In the genomic region with DNA sequence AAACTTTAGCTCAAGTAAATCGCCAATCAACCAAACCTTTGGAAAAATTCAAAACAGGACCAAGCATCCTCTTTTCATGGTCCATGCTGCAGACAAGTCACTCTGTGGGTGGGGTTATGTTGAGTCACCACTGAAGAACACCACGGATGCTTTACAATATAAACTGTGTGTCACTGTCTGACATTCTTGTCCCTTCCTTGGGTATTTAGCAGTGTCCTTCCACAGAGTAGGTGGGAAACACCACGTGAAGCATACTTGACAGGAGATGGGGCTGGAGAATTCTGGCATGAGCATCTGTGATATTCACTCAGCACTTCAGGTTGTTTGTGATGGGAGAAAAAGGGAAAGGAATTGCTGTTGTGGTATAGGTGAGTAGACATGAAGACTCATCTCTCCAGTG, we compare ENCODE assay signal across 27 mouse cellular contexts.
DNase-seq lines count a peak whose midpoint lies in the region; ATAC-seq lines count a peak whose summit lies in the region.
"Had no signal": no experiment of that assay in that cellular context is flagged by ENCODE, and none has a peak within 500 bp of the region (broad histone marks: within the 10 kb centered on the region; RNA-seq: fewer than 3 reads in every experiment).

No protein-coding gene starts in this region.

- no peak for ATAC-seq in kidney, embryonic 16.5 days (ENCODE audit: low FRiP score, low TSS enrichment)
- ATAC-seq: activated CD4-positive, CD25-positive, alpha-beta regulatory T cell, adult 4 months; CD4-positive, CD25-positive, alpha-beta regulatory T cell, adult 4 months; forebrain, embryonic 14.5 days; forebrain, embryonic 16.5 days; Patski had no signal

- DNase-seq in heart, adult 11 months, result peak; percentile 51
- DNase-seq in heart, postnatal 14 days, result no peak
- no peak for DNase-seq in kidney, adult 8-10 months
- DNase-seq in 3T3-L1 (ENCODE audit: low read depth, low spot score), result peak; percentile 39
- DNase-seq in cerebellum, postnatal 25 days, result no peak
- DNase-seq: adrenal gland, adult 8-10 months; adrenal gland, postnatal 14 days; adrenal gland, postnatal 36 days; cerebellum, adult 11-12 months; cerebellum, adult 2 months; cerebellum, adult 9-10 months; cerebellum, postnatal 10 days; cerebellum, postnatal 36 days; embryo, embryonic 11 days had no signal

- intact Hi-C loops in heart, postnatal 14 days (cut with DNase I), result no loop called here

- no peaks in the 10 kb centered on the region for H3K9me3 ChIP-seq in kidney, embryonic 16.5 days (ENCODE audit: low read length)
- H3K9me3 ChIP-seq: embryonic facial prominence, embryonic 13.5 days; embryonic facial prominence, embryonic 15.5 days; forebrain, embryonic 10.5 days; forebrain, embryonic 12.5 days; G1E had no signal

- WGBS in kidney, embryonic 16.5 days, result 83% methylated on average over 3 of the region's 3 CpGs

- peak overlapping the region; percentile 74 for H3K27ac ChIP-seq in kidney, embryonic 16.5 days (ENCODE audit: low read length)
- H3K27ac ChIP-seq: embryonic facial prominence, embryonic 13.5 days; embryonic facial prominence, embryonic 15.5 days; forebrain, embryonic 10.5 days; forebrain, embryonic 12.5 days had no signal

- H3K9ac ChIP-seq in kidney, embryonic 16.5 days (replicated peaks; ENCODE audit: low read length), result no peak overlapping the region
- H3K9ac ChIP-seq: embryonic facial prominence, embryonic 13.5 days; embryonic facial prominence, embryonic 15.5 days; forebrain, embryonic 12.5 days had no signal

- peaks cover 21% of the 10 kb centered on the region; the same call in 1 of the 2 replicates for H3K4me1 ChIP-seq in kidney, embryonic 16.5 days (ENCODE audit: insufficient read depth, low read length)
- H3K4me1 ChIP-seq: forebrain, embryonic 10.5 days; forebrain, embryonic 12.5 days had no signal

- peak overlapping the region; percentile 30; the same call in 1 of the 2 replicates for H3K4me2 ChIP-seq in kidney, embryonic 16.5 days (replicated peaks; ENCODE audit: low read depth, low read length)
- H3K4me2 ChIP-seq: embryonic facial prominence, embryonic 13.5 days; embryonic facial prominence, embryonic 15.5 days; forebrain, embryonic 12.5 days had no signal

- no peaks in the 10 kb centered on the region for H3K27me3 ChIP-seq in kidney, embryonic 16.5 days (ENCODE audit: insufficient read depth, low read length)
- H3K27me3 ChIP-seq: CH12.LX; embryonic facial prominence, embryonic 13.5 days; embryonic facial prominence, embryonic 15.5 days; forebrain, embryonic 12.5 days; Patski had no signal

- no peaks in the 10 kb centered on the region for H3K36me3 ChIP-seq in kidney, embryonic 16.5 days (ENCODE audit: insufficient read depth, low read length)
- H3K36me3 ChIP-seq: embryonic facial prominence, embryonic 13.5 days; embryonic facial prominence, embryonic 15.5 days; forebrain, embryonic 10.5 days; forebrain, embryonic 12.5 days; G1E had no signal

- H3K4me3 ChIP-seq in kidney, embryonic 16.5 days (ENCODE audit: low read length), result no peak overlapping the region
- H3K4me3 ChIP-seq: embryonic facial prominence, embryonic 13.5 days; embryonic facial prominence, embryonic 15.5 days; erythroblast, embryonic 14.5 days; forebrain, embryonic 10.5 days; forebrain, embryonic 12.5 days had no signal

Comparison
In these comparisons a context has a peak if more than half of its experiments do, and no peak if none do; other contexts are left out.
1. DNase-seq: peak in heart, adult 11 months (single experiment) and 3T3-L1 (single experiment); none in heart, postnatal 14 days (0 of 2), kidney, adult 8-10 months (0 of 2) and cerebellum, postnatal 25 days (0 of 2).